Mouse (Mus musculus) kidney, postnatal 14 days (tissue): ENCODE measurements around the gene B9d2.
"Not testable (repeated sequence)": the region's sequence is repeated elsewhere in the genome, so short reads cannot be mapped to it uniquely, and the experiment has no call there.

ENCODE experiments used
- DNase-seq: peaks from one replicate; pipeline ENCODE4 v3.0.0; 2022; ENCODE audit warnings: mixed read lengths

B9d2 gene

DNA sequence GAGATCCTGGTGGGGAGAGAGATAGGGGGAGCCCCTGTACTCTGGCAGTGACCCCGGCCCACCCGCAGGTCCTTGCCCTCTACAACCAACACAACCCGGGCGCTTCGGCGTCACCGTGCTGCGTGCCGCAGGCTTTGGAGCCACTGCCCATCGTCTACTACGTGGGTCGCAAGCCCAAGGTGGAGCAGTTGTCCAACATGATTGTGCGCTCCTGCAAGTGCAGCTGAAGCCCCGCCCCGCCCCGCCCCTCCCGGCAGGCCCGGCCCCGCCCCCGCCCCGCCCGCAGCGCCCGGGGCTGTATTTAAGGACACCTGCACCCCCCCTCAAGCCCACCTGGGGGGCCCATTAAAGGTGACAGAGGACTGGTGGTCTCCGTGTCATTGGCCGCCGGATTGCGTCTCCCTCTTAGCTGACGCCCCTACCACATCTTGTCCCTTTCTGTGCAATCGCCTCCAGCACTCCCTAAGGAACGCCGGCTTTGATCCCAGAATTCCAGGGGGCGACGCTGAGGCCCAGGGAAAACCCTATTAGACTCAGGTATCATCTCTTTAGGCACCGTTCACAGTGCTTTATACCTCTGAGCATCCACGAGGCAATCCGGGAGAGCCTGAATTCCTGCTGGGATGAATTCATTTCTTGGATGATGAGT, 24.3 kb downstream of the B9d2 start:
- no peak for DNase-seq

DNA sequence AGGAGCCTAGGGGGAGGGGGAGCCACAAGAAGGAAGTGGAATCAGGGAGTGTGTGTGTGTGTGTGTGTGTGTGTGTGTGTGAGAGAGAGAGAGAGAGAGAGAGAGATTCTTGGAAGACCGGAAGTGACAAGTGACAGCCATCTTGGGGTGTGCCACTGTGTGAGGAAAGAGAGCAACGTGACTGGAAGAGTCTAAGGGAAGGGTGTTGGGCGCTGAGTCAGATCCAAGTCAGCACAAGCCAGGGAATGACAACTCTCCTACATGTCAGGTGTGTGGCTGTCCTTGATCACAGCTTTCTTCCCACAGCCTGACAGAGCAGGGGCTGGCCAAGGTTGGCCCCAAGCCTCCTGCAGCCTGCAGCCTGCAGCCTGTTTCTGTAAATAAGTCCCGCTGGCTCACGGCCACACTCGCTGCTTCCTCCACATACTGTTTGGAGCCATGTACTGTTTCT, 25.2 kb downstream of the B9d2 start:
- DNase-seq, result peak; percentile 62

DNA sequence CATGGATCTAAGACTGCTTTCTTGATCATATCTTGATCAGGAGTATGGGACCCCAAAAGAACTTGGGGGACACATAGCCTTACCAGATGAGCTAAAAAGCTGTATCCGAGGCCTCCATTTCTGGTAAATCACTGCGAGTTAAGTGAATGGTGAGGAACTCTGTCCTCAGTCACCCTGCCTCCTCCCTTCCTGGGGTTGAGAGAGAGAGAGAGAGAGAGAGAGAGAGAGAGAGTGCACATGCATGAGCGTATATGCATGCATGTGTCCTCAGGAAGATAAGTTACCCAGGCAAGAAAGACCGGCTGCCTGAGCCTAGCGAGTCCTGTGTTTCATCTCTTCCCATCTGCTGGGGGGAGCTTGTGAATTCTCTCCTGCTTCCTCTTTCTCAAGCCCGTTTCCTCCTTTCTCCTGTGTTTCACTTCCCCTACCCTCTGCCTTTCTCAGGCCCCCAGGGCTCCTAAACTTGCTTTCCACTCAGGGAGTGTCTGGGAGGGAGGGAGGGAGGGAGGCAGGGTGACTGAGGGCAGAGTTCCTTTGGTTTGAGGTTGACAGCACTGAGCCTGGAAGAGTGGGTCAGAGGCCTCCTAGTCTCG, 26.1 kb downstream of the B9d2 start:
- DNase-seq, result no peak

DNA sequence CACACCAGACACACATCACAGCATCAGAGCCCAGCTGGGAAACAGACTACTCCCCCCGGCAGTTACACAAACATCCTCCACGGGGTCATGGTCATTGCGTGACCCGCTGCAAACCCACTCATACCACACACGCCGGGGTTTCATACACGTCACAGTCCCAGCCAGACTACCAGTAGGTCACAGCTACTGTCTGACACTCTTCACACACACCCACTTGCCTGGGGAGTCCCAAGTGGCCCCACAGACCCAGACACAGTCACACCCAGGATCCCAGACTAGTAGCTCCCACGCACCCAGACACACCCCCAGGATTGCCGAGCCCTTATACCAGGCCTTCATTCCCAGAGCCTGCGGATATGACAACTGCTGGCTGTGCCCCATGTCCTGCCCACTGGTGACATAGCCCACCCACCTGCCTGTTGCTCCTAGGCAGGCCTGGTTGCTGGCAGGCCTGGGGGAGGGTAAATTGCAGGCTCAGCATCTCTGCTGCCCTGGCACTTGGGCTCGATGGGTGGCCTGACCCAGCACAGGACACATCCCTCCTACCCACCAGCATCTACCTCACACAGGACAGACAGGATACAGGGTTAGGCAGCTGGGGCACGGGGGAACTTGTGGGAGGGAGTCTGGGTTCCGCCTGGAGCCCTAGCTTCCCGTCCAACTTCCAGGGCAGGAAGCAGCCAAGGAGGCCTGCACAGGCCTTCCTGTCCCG, 27.2 kb downstream of the B9d2 start:
- DNase-seq, result peak; percentile 75

DNA sequence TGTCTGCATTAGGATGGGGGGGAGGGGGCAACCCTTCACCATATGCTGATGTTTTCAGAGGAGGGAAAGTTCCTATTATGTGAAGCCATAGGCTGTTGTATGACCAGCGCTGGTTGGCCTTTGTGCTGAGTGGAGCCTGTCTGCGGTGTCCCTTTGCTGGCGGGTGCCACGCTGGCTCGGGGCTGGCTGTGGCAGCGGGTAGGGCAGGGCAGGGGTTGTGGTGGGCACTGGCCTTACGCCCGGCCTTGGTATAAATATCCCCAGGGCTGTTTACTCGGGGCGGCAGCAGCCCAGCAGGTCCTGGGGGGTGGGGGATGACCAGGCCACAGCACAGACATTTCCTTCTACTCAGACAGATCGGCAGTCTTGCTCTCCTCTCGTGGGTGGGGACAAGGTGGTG, 29.4 kb downstream of the B9d2 start:
- peak; percentile 26 for DNase-seq

DNA sequence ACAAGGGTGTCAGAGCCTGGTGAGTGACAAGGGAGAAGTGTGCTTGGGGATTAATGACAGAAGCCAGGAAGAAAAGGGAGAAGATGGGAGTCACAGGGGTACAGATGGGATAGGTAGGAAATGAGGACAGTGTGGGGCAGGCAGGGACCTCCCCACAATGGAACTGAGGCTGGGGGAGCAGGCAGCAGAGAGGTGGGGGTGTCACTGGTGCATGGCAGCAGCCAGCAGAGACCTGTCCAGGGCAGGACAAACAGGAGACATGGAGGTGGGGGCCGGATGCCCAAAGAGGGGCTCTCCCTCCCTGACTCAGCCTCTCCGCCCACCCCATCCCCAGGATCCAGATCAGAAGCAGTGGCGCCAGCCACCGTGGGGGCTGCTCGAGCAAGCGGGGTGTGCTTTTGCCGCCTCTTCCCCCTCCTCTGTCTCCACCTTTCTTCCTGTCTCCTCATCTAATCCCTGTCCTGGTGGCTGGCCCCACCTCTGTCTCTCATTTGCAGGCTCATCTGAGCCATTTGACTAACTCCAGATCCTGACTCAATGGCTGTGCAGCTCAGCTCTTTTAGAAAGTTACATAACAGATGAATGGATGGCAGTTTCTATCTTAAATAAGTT, 30.0 kb downstream of the B9d2 start:
- DNase-seq, result peak; percentile 37

DNA sequence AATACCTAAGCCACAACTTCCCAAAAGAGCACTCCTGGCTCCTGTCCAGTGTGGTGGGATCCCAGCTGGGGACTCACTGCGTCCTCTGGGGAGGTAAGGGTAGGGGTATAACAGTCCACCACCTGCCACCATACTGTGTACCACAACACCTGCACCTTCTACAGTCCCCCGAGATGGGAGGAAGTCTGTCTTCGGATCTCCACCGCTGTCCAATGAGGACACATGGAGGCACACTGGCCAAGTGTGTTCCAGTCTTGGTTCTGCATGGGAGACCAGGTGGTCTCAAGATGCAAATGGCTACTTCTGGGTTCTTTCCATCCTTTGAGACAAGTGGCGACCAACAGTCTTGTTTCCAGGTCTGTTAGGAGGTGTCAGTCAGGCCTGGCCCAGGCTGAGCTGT, 30.6 kb downstream of the B9d2 start:
- DNase-seq, result no peak

DNA sequence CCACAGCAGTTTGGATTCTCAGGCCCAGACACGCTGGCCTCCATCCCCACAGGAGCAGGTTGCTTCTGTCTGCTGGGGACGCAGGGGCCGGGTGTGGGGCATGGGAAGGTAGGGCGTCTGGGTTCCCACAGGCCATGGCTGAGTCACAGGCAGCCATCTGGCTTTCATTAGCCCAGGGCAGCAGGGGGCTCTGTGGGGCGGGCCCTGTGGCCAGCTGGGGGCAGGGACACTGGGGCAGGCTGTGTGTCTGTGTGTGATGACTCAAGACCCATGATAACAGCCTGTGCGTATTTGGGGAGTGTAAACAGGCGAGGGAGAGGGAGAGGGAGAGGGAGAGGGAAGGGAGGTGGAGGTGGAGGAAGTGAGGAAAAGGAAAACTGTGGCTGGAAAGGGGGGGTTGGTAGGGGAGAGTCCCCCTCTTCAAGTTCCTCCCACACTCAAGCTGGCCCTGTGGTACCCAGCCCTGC, 31.2 kb downstream of the B9d2 start:
- DNase-seq, result no peak

DNA sequence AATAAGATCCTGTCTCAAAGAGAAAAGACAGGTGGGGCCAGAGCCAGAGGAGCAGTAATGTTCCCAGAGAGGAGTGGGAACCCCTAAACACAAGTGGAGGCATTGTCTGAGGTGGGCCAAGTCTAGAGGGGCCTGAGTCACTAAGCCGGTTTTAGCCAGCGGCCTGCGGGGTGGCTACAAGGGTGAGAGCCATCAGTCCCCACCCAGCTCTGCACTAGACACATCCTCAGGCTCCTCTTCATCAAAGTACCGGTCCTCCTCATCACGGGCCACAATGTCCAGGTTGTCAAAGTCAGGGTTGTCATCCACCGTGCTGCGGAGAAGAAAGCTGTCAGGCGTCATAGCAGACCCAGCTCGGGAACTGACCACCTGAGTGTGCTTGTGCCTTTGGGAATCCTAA, 32.2 kb downstream of the B9d2 start:
- no peak for DNase-seq

DNA sequence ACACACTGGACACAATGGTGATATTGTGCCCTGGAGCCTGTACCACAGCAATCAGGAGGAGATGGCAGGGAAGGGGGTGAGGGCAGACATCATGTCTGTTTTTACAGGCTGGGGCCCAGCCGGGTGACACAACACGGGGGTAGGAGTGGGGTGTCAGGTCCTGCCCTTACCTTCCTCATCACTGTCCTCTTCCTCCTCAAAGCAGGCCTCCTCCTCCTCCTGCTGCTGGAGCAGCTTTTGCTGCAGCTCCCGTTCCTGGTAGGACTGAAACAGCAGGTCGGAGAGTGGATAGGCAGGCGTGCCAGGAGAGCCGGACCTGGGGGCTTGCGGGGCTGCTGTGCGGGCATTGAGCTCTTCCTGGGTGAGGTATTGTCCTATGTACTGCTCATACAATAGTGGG, 34.0 kb downstream of the B9d2 start:
- DNase-seq, result no peak

DNA sequence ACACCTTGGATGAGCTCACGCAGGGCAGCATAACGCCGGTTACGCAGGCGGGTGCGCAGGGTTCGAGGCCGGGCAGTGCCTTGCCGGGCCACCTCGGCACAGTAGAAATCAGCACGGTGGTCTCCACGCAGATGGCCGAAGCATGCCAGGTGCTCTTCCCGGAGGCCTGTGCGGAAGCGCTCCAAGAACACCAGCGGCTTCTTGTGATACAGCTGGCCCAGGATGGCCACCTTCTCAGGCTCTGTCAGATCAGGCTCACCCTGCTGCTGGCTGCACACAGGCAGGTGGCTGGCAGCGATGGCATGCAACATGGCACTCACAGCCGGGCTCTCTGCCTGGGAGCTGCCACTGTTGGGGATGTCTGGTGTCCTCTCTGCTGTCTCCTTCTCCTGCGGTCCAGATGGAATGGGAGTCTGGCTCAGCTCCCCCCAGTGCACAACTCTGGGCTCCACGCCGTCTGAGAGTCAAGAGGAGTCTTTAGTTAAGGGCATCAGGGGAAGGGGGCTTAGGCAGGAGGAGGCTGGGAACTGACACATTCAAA, 35.2 kb downstream of the B9d2 start:
- no peak for DNase-seq

DNA sequence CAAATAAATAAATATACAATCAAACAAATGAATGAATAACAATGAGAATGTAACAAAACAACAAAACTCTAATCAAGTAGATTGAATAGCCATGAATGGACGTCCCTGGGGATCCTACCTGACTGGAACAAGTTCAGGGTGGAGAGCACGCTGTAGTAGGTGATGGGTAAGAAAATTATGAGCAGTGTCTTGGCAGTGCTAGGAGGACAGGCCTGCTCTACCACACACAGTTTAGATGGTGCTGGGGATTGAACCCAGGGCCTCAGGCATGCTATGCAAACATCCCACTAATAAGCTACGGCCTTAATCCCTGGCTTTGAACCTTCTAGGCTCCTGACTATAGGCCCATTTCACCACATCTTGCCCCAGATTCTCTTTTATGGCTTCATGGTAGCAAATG, 36.9 kb downstream of the B9d2 start:
- no peak for DNase-seq

DNA sequence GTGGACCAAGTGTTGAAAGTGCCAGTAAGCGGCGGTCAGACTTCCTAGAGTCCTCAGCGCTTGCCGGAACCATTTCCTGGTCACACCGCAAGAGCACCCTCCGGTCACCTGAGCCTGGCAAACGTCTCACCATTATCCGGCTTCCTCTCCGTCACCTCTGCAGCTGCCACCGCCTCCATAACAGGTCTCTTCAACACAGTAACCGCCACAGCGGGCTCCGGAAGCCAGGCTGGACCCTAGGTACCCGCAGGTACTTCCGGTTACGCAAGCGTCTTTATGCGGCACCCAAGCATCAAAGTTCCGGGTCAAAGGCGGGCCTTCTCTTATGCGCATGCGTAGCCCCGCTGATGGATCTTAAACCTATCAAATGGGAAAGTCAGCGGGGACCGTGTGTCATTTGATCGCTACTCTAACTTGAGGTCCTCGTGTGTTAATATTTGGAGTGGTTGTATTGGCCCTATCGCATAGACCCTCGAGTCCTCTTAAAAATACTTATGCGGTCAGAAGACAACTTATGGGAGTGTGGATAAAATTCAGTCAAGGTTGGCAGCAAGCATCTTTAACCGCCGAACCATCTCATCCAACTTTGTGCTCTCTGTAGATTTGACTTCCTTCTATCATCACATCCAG, 38.3 kb downstream of the B9d2 start, which contains the start of gene Ccdc97:
Gene Ccdc97 (minus strand): TSS at position 301 of the 630 bp plus-strand sequence.
- DNase-seq, result peak; percentile 96

DNA sequence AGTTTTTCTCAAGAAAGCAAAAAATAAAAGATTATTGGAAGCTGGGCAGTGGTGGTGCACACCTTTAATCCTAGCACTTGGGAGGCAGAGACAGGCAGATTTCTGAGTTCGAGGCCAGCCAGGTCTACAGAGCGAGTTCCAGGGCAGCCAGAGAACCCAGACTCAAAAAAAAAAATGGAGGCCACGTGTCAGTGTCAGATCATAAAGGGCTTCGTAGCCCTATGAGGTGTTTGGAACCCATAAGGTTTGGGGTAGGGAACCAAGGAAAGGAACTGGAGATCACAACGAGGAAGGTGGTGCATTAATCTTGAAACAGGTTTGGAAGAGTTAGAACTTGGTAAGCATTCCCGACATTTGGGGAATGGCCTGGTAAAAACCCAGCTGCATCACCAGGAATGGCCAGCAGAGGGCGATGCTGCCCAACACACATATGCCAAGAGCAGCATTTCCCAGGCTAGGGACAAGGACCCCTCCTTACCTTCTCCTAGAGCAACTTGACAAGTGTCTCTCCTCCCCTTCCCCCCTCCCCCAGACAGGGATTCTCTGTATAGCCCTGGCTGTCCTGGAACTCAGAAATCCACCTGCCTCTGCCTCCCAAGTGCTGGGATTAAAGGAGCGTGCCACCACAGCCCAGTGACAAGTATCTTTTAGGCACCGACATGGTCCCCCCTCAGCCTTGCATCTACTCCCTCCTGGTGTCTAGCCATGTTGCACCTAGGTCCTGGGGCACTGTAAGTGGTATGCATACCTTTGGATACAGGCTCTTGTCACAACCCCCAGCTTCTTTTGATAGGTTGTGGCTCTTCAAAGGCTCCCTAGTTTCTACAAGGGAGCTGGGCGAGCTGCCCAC, 39.4 kb downstream of the B9d2 start:
- peak; percentile 84 for DNase-seq

DNA sequence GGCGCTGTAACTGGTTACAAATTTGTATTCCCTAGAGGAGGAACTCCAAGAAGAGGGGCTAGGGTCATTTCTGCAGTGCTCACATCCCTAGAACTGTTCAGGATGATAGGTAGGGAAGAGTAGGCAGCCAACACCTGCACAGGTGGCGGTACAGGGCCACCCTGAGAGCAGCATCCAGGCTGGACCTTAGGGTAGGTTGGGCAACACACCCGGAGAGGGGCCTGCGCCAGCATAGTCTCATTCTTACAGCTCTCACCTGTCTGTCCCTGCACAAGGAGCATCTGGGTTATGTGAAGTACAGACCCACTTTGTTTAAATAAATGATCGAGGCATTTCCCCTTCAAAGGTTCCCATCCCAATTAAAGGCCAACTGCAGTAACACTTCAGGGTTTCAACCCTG, 40.2 kb downstream of the B9d2 start:
- DNase-seq, result no peak

DNA sequence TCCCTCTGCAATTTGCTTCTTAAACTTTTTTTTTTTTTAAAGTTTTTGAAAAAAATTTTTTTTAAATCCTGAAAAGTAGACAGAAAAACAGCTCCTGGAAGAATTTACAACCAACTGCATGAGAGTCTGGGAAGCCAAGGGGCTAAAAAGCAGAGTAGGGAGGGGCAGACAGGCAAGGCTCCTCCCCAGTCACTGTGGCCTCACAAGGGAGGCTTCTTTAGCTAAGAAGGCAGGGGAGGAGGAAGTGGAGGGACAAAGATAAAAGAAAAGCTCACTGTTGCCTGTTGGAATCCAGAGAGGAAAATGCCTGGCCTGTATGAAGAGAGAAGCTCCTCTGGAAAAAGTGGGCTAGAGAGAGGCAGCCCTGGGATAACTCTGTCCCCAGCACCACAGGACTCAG, 41.2 kb downstream of the B9d2 start:
- not testable (repeated sequence) for DNase-seq

DNA sequence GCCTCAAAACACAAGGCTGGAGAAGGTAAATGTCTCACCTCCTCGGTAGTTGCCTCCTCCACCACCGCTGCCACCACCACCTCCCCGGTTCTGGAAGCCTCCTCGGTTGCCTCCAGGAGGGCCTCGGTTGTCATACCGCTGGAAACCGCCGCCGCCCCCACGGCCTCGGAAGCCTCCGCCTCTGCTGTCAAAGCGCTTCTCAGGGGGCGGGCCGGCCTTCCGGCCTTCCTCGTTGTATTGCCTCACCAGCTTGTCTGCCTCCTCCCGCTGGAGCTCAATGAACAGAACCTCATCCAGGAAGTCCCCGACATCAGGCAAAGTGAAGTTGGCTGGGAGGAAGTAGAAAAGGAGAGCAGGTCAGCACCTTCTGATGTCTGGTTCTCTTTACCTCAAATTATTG, 45.3 kb downstream of the B9d2 start:
- no peak for DNase-seq

DNA sequence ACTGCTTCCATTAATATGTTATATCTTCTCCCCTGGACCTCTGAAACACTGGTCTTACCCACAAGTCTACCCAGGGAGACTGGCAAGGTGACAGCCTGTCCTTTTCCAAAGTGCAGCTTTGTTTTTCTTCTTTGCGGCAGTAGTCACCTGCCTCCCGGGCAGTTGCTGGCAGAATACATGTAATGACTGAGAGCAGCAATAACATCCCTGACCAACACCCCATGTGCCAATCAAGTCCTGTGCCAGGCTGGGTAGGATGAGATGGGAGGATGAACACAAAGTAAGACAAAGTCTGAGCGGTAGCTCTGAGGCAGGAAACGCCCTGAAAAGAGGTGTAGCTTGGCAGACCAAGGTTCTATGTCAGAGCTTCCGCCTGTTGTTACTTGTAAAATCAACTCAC, 47.2 kb downstream of the B9d2 start:
- DNase-seq, result no peak

DNA sequence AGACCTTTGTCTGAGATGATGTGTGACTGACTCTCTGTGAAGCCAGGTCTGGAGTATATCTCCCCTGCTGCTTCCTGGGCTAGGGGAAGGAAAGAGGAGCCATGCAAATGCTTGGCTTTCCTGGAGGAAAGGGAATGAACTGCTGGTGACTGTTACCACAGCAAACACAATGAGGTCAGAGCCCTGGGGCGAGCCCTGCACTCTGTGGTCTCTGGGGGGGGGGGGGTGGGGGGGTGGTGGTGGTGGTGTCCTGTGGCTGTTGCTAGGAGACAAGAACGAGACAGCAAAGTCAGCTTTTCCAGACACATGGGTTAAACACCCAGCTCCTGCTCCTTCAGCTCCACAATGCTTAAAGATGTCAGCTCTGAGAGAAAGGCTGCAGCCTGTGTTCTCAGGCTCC, 48.8 kb downstream of the B9d2 start:
- DNase-seq, result no peak

DNA sequence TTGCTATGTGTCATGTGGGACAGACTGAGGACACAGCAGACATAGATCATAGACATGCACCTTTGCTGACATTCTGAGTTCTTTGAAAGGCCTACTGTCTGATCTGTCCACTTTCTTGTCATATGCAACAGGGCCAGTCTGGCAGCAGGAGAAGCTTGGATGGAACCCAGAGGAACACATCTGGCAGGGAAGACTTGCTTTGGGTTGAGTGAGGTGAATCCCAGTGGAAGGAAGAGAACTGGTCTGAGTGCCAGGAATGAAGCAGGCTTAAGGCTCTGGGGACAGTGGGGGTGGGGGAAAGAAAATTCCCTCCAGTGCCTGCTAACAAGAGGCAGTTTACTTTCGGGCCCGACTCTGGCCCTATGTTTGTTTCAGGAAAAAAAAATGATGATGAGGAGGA, 49.3 kb downstream of the B9d2 start:
- DNase-seq, result peak; percentile 14

DNA sequence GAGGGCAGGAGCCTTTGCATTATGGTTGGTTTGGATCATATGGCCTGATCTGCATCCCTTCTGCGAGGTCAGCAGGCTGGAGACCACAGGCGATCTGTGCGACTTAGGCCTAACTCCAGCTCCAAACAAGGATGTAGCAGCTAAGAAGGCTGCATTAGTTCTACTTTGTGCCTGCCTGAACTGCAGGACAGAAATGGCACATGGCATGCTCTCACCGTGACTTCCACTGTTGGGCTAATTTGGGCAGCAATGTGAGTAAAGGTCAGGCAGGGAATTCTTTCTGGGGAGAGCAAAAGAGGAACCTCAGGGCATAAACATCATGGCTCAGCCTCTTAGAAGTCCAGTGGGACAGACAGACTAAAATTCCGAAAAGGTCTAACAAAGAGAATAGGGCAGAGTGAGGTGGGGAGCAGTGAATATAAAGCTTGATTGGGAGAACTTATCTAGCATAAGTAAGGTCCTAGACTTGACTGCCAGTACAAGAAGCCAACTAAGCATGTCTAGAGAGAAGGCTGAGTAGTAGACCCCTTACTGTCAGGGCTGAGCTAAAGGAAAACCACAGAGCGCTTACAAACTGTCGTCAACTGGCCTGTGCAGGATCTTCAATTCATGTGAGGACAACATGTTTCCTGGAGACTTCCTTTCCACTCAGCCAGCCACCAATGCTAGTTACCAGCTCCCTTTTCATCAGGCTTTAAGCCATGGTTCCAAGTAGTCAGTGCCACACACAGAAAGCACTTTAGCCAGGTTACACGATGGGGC, 50.9 kb downstream of the B9d2 start:
- no peak for DNase-seq
